ENCODE assay signal across 17 mouse cellular contexts in the genomic region with DNA sequence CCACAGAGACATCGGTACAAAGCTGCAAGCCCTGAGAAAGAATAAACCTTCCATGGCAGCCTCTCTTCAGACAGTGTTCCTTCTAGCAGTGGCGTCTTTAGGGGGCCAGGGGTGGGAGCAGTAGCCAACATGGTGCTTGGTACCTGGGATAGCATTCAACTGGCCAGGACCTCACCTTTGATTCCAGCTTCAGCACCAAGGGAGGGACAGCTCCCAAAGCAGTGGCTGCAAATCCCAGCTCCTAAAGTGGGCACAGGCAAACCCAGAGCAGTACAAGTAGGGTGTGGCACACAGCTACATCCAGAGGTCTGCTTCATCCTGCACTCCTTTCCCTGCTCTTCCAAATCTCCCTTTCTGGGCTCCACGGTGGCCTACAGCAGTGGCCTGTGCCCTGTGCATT.
DNase-seq lines count a peak whose midpoint lies in the region; ATAC-seq and TF ChIP-seq lines count a peak whose summit lies in the region.
"Had no signal": no experiment of that assay in that cellular context is flagged by ENCODE, and none has a peak within 500 bp of the region (broad histone marks: within the 10 kb centered on the region; RNA-seq: fewer than 3 reads in every experiment).

No protein-coding gene starts in this region.

- no peak for TF ChIP-seq CTCF in heart, adult 2 months (IDR thresholded peaks at IDR 0.05)
- TF ChIP-seq CTCF in stomach, postnatal 0 days (IDR thresholded peaks at IDR 0.05; ENCODE audit: low read depth): no peak

- no peak overlapping the region for H3K4me3 ChIP-seq in heart, adult 2 months
- no peak overlapping the region for H3K4me3 ChIP-seq in neural tube, embryonic 15.5 days (replicated peaks)
- no peak overlapping the region for H3K4me3 ChIP-seq in stomach, postnatal 0 days (ENCODE audit: low read depth, low read length)
- H3K4me3 ChIP-seq: forebrain, embryonic 13.5 days; liver, embryonic 15.5 days; midbrain, embryonic 12.5 days; neural tube, embryonic 13.5 days had no signal

- no peak for TF ChIP-seq EP300 in heart, adult 2 months (IDR thresholded peaks at IDR 0.05; ENCODE audit: insufficient read depth, low read depth, low read length)
- no peak for TF ChIP-seq EP300 in stomach, postnatal 0 days (optimal IDR thresholded peaks at IDR 0.05)

- no peak overlapping the region for H3K4me2 ChIP-seq in neural tube, embryonic 15.5 days
- H3K4me2 ChIP-seq in stomach, postnatal 0 days (replicated peaks; ENCODE audit: low read depth): no peak overlapping the region
- H3K4me2 ChIP-seq: forebrain, embryonic 13.5 days; hindbrain, embryonic 14.5 days; liver, embryonic 15.5 days; midbrain, embryonic 12.5 days; neural tube, embryonic 13.5 days had no signal

- H3K27me3 ChIP-seq in heart, adult 2 months (ENCODE audit: control insufficient read depth, insufficient read depth, low read length): no peaks in the 10 kb centered on the region
- H3K27me3 ChIP-seq in neural tube, embryonic 15.5 days (replicated peaks): no peaks in the 10 kb centered on the region
- no peaks in the 10 kb centered on the region for H3K27me3 ChIP-seq in stomach, postnatal 0 days (ENCODE audit: control insufficient read depth, insufficient read depth, low read length)
- H3K27me3 ChIP-seq: forebrain, embryonic 13.5 days; liver, embryonic 15.5 days; midbrain, embryonic 12.5 days; neural tube, embryonic 13.5 days had no signal

- no peaks in the 10 kb centered on the region for H3K9me3 ChIP-seq in neural tube, embryonic 15.5 days (replicated peaks)
- H3K9me3 ChIP-seq in stomach, postnatal 0 days (ENCODE audit: control insufficient read depth, low read length): no peaks in the 10 kb centered on the region
- H3K9me3 ChIP-seq: forebrain, embryonic 13.5 days; liver, embryonic 15.5 days; midbrain, embryonic 12.5 days; neural tube, embryonic 13.5 days had no signal

- DNase-seq in heart, adult 2 months: peak; percentile 18 to 34
- DNase-seq in heart, postnatal 25 days (ENCODE audit: low spot score): no peak
- DNase-seq in neural tube, embryonic 10.5 days (ENCODE audit: extremely low spot score, low spot score): peak; percentile 25
- peak; percentile 13 for DNase-seq in embryo, embryonic 11.5 days (ENCODE audit: low read depth, low spot score)
- DNase-seq in stomach, postnatal 0 days (ENCODE audit: low spot score): peak; percentile 41
- no peak for DNase-seq in right cerebral cortex, postnatal 14 days
- DNase-seq in layer of hippocampus, postnatal 10 days (ENCODE audit: low spot score in 2 of 2): no peak
- DNase-seq: gastrocnemius, postnatal 25 days; spleen, adult 18-20 months; thymus, adult 18-20 months had no signal

- H3K36me3 ChIP-seq in heart, adult 2 months (ENCODE audit: control insufficient read depth, insufficient read depth, low read length): no peaks in the 10 kb centered on the region
- H3K36me3 ChIP-seq in neural tube, embryonic 15.5 days: no peaks in the 10 kb centered on the region
- 0 out of 2 replicates have a peak, but pooled peaks cover 2% of the 10 kb centered on the region for H3K36me3 ChIP-seq in stomach, postnatal 0 days (ENCODE audit: control insufficient read depth, insufficient read depth, low read length)
- H3K36me3 ChIP-seq: liver, embryonic 15.5 days; midbrain, embryonic 12.5 days; neural tube, embryonic 13.5 days had no signal

- H3K4me1 ChIP-seq in heart, adult 2 months (ENCODE audit: control insufficient read depth, insufficient read depth, low read length): peaks cover 3% of the 10 kb centered on the region; the same call in 1 of the 2 replicates
- H3K4me1 ChIP-seq in neural tube, embryonic 15.5 days: no peaks in the 10 kb centered on the region
- no peaks in the 10 kb centered on the region for H3K4me1 ChIP-seq in stomach, postnatal 0 days (replicated peaks; ENCODE audit: control insufficient read depth, insufficient read depth)
- H3K4me1 ChIP-seq: liver, embryonic 15.5 days; midbrain, embryonic 12.5 days; neural tube, embryonic 13.5 days had no signal

- H3K27ac ChIP-seq in heart, adult 2 months: no peak overlapping the region
- H3K27ac ChIP-seq in neural tube, embryonic 15.5 days (replicated peaks): no peak overlapping the region
- no peak overlapping the region for H3K27ac ChIP-seq in stomach, postnatal 0 days (replicated peaks)
- H3K27ac ChIP-seq: forebrain, embryonic 13.5 days; hindbrain, embryonic 14.5 days; liver, embryonic 15.5 days; midbrain, embryonic 12.5 days; neural tube, embryonic 13.5 days had no signal

- ATAC-seq in neural tube, embryonic 15.5 days (ENCODE audit: low FRiP score): no peak
- no peak for ATAC-seq in stomach, postnatal 0 days (ENCODE audit: low FRiP score, low TSS enrichment)
- ATAC-seq: CD4-positive, CD25-positive, alpha-beta regulatory T cell, adult 4 months; forebrain, embryonic 13.5 days had no signal

- no peak overlapping the region for H3K9ac ChIP-seq in heart, adult 2 months (ENCODE audit: low read depth, low read length)
- H3K9ac ChIP-seq in neural tube, embryonic 15.5 days (replicated peaks): no peak overlapping the region
- no peak overlapping the region for H3K9ac ChIP-seq in stomach, postnatal 0 days (ENCODE audit: low read length)
- H3K9ac ChIP-seq: forebrain, embryonic 13.5 days; hindbrain, embryonic 14.5 days; liver, embryonic 15.5 days; midbrain, embryonic 12.5 days; neural tube, embryonic 13.5 days had no signal

- intact Hi-C loops in heart, adult 2 months (cut with DNase I): loop anchor here (5.0 kb wide), 1 partner anchor 117 kb away; no protein-coding TSS in a partner anchor
- intact Hi-C loops in heart, postnatal 25 days (cut with DNase I): loop anchor here (2.0 kb wide), 1 partner anchor 123 kb away; no protein-coding TSS in a partner anchor

- WGBS in heart, adult 2 months: 85% methylated on average over 3 of the region's 3 CpGs
- WGBS in neural tube, embryonic 15.5 days: 82% methylated on average over 3 of the region's 3 CpGs
- 87% methylated on average over 3 of the region's 3 CpGs for WGBS in stomach, postnatal 0 days

- no peak for TF ChIP-seq POLR2A in heart, adult 2 months (IDR thresholded peaks at IDR 0.05; ENCODE audit: insufficient read depth, low read depth, low read length)

- no peaks in the 10 kb centered on the region for H3K79me2 ChIP-seq in heart, adult 2 months (replicated peaks; ENCODE audit: control insufficient read depth, insufficient read depth, low read length)

Comparison
In these comparisons a context has a peak if more than half of its experiments do, and no peak if none do; other contexts are left out.
1. DNase-seq: peak in heart, adult 2 months (2 of 2), neural tube, embryonic 10.5 days (single experiment), embryo, embryonic 11.5 days (single experiment) and stomach, postnatal 0 days (single experiment); none in heart, postnatal 25 days (single experiment), right cerebral cortex, postnatal 14 days (single experiment) and layer of hippocampus, postnatal 10 days (0 of 2).